Mouse (Mus musculus) kidney, adult 2 months (tissue): ENCODE data around the gene Crybb2.

ENCODE experiments used
- CTCF ChIP-seq: fragments of 200-500 bp; conservative IDR thresholded peaks from 2 replicates; pipeline ENCODE4 v1.5.1; 2011; ENCODE audit warnings: low read depth, mild to moderate bottlenecking, control low read depth, low read length, moderate library complexity, mixed read lengths; ENCODE audit not compliant: insufficient read depth, insufficient read length
- POLR2A ChIP-seq: fragments of 200-500 bp; IDR thresholded peaks from one replicate; pipeline ENCODE4 v1.6.1; 2011; ENCODE audit warnings: low read depth, low read length, control low read depth

DNA sequence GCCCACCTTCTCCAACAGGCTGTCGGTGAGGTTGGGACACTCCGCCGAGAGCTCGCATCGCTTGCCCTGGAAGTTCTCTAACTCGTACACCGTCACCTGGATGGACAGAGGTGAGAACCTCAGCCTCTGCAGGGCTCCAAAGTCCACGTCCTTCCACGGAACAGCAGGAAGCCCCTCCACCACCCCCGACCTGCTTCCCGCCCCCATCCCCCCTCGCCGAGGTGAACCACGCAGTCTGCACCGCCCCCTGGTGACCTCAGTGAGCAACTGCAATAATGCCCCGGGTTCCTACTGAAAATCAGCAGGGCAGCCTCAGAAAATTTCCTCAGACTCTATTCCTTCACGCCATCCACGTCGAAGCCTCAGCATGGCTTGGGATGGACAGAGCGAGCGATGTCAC is 9.9 kb upstream of the Crybb2 start:
- TF ChIP-seq CTCF: peak; percentile 49
- TF ChIP-seq POLR2A: no peak
